Mouse (Mus musculus): Measurements from ENCODE around the gene Zfand4. TPM values are rescaled to one million over a fixed set of nuclear protein-coding genes. Genes with fewer than 3 reads are reported as not detected.
"Not testable (repeated sequence)": the region's sequence is repeated elsewhere in the genome, so short reads cannot be mapped to it uniquely, and the experiment has no call there.

The Zfand4 gene
- polyA plus RNA-seq, 2 experiments from 2014 or later = 0.52 to 0.97 TPM

DNA sequence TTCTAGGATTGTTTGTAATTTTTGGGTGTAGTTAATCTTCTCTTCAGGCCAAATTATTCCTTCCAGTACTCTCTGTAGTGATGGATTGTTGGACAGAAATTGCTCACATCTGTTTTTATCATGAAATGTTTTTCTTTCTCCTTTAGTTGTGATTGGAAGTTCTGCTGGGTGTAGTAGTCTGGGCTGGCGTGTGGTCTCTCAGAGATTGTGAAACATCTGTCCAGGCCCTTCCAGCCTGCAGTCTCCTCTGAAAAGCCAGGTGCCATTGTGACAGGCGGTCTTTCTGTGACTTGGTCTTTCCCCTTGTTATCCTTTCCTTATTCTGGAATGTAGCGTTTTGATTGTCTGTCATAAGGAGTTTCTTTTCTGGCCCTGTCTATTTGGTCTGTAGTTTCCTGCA is 55.2 kb downstream of the Zfand4 start:
- ATAC-seq = no peak

GRCm38 (mm10) chr6:116326641-116327040 is 62.6 kb downstream of the Zfand4 start:
- ATAC-seq = no peak

GRCm38 (mm10) chr6:116331396-116331795 is 67.4 kb downstream of the Zfand4 start:
- no peak for ATAC-seq

- ATAC-seq = peak; percentile 23
Measured at GRCm38 (mm10) chr6:116337466-116337834, 73.4 kb downstream of the Zfand4 start.

GRCm38 (mm10) chr6:116337835-116338501 is 73.9 kb downstream of the Zfand4 start, which contains the start of gene March8:
March8 (plus strand) TSS chr6:116338024.
- ATAC-seq = peak; percentile 58

DNA sequence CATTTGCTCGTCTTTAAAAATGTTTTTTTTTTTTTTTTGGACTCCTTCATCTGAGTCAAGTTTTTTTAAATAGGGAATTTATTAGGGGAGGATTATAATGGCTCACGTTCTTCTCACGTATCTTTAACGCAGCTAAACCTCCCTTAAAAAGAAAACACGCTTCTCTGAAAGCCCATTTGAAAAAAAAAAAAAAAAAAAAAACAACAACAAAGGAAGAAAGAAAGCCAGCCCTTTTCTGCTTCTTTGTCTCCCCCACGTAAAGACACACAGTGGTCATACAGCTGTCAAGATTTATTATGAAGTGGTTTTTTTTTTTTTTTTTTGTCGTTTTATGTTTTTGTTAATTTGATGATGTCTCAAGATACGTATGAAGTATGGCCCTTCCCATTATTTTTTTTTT is 74.5 kb downstream of the Zfand4 start:
- no peak for ATAC-seq

- no peak for ATAC-seq
Measured at GRCm38 (mm10) chr6:116339088-116339487, 75.1 kb downstream of the Zfand4 start.

- ATAC-seq = no peak
Measured at GRCm38 (mm10) chr6:116340521-116340920, 76.5 kb downstream of the Zfand4 start.

DNA sequence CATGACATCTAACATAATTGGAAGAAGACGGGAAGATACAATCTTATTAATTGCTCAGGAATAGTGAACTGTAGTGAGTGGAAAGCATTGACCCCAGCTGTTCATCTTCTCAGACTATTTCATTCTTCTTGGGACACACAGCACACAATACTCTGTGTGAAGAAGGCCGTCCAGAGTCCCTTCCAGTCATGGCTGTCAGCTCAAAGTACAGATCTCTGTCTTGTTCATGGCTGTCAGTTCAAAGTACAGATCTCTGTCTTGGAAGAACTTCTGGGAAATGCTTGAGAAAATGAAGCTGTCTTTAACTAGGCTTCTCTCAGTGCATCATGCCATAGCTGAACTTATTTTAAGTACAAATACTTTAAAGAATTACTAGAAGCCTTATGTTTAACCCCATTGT is 83.9 kb downstream of the Zfand4 start:
- ATAC-seq = no peak

DNA sequence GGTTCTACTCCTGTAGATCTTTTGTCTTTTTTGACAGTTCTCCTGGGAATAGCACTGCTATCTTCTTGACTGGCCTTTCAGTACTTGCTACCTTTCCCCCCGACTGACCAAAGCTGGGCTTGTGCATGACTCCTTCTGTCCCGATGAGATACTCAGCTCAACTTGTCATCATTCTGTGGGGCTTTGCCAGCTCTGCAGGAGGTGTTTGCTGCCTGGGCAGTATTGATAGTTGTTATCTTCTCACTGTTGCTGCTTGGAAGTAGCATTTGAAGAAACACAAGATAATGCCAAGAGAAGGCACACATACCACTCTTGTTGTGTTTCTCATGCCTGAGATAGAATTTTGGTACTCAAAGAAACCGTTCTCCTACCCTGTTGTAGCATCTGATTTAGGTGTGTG is 86.0 kb downstream of the Zfand4 start:
- no peak for ATAC-seq

- no peak for ATAC-seq
Measured at GRCm38 (mm10) chr6:116350643-116351042, 86.6 kb downstream of the Zfand4 start.

GRCm38 (mm10) chr6:116351534-116351933 is 87.5 kb downstream of the Zfand4 start:
- ATAC-seq = no peak

DNA sequence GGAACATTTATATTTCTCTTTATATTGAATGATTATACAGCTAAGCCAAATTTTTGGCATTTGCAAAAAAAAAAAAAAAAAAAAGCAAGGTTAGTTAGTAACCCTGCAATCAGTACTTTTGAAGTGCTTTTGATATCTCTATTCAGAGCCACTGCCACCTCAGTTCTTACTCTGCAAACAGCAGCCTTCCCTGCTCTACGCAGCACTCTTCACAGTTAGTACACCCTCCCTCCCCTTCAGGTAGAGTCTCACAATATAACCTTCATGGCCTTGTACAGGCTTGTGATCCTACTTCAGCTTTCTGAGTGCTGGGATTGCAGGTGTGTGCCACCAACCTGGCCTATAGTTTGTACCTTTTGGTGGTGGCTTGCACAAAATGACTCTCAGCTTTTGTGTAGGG is 89.4 kb downstream of the Zfand4 start:
- ATAC-seq = no peak

GRCm38 (mm10) chr6:116356311-116356947 is 92.4 kb downstream of the Zfand4 start:
- ATAC-seq = not testable (repeated sequence)

- no peak for ATAC-seq
Measured at GRCm38 (mm10) chr6:116356948-116357325, 92.9 kb downstream of the Zfand4 start.

DNA sequence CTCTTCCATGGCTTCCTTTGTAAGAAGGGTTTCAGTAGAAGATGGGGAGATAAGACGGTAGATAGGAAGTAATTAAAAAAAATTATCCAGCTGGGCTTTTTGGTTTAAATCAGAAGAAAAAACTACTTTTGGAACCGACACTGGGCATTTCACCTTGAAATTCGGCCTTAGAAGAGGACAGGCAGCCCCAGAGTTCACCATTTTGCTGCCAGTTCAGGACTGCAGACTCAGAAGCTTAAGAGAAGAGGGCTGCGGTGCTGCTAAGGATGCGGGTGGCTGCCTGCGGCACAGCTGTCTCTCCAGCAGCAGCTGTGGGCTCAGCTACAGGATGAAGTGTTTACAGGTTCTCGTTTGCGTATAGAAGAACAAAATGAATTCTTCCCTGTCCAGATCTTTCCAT is 94.0 kb downstream of the Zfand4 start:
- no peak for ATAC-seq

DNA sequence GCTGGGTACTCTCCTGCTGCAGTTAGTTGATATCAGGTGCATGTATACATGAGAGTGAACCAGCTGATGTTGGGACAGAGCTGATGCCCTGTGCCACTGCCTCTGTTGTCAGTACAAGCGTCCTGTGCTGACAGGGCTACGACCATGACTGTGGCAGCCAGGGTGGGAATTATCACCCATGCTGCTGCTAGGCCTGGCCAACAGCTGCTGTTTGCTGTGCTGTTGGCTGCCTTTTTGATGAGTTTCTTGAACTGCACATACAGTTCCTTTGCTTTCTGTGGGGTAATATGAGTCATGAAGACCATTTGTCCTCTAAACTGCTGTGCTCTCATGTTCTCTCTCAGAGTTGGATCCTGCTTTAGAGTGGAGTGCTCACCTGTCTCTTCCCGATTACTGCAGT is 95.2 kb downstream of the Zfand4 start:
- ATAC-seq = no peak

- no peak for ATAC-seq
Measured at GRCm38 (mm10) chr6:116361463-116361862, 97.4 kb downstream of the Zfand4 start.

GRCm38 (mm10) chr6:116361993-116362392 is 98.0 kb downstream of the Zfand4 start:
- no peak for ATAC-seq

DNA sequence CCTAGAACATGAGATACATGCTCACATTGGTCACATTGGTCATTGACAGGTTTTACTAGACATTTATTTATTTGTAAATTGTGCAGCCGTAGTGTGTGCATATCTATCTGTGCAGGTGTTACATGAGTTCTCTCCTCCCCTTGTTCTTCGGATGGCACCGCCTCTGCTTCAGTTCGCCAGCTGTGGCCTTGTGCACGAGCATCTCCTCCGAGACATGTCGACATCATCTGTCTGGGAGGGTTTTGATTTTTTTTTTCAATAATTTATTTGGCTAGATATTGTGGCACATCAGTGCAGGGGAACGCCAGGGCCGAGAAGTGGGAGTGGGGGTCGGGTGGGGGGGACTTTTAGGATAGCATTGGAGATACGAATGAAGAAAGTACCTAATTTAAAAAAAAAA is 103.9 kb downstream of the Zfand4 start:
- ATAC-seq = no peak

DNA sequence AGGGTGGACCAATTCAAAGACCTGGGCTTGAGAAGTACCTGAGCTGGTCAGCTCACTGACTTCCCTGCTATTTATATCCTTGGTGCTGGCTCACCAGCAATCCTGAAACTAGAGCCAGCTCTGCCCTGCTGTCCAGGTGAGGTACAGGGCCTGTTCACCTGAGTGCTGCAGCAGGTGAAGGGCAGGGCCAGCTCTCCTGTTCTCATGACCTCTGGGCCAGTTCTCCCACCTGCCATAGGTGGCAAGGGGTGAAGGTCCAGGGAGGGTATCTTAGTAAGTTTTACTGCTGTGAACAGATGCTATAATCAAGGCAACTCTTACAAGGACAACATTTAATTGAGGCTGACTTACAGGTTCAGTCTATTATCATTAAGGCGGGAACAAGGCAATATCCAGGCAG is 105.8 kb downstream of the Zfand4 start:
- no peak for ATAC-seq

- ATAC-seq = no peak
Measured at GRCm38 (mm10) chr6:116370216-116370976, 106.4 kb downstream of the Zfand4 start.

DNA sequence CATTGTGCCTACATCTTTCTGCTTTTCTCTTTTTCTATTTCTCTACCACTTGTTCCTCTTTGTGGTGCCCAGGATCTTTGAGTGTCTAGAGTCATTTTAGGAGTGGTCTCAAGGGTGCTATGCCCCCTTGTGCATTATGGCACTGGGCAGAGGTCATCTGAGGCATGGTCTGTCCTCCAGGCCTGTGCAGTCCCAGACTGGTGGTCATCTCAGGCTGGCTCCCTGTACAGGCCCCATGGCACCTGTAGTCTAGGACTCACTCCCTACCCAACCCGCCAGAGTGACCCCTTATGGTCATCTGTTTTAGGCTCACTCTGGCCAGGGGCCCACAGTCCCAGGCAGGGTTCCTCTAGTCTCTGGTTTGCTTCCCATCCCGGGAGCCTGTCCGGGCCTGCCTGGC is 107.5 kb downstream of the Zfand4 start:
- ATAC-seq = no peak

- ATAC-seq = no peak
Measured at GRCm38 (mm10) chr6:116374136-116374535, 110.1 kb downstream of the Zfand4 start.

Measured in CD4-positive, CD25-positive, alpha-beta regulatory T cell, adult 4 months (primary cell).